Mouse (Mus musculus) hindbrain, embryonic 13.5 days (tissue): ENCODE measurements at regions not wholly inside any gene's neighbourhood (a gene's known extent, or its start where the extent isn't known, plus 50 kb on each side); places are given as distances from the start of the nearest gene placed in this dataset.
A peak's percentile ranks its signal among the peaks of the same experiment; 100 is the strongest.

Experiments used
- ATAC-seq: fragments of 200-750 bp; cut with Nextera tagmentation; 2 replicates; pipeline ENCODE4 v1.8.0; 2017; ENCODE audit warnings: moderate TSS enrichment; ENCODE audit not compliant: low FRiP score
- H3K27ac ChIP-seq: fragments of 300-500 bp; sonication (generic); 2 replicates; pipeline ENCODE4 v1.5.1; 2015; ENCODE audit warnings: inconsistent platforms, mild to moderate bottlenecking, moderate library complexity
- H3K27me3 ChIP-seq: fragments of 300-500 bp; sonication (generic); 2 replicates; pipeline ENCODE4 v1.6.1; 2015; ENCODE audit warnings: mild to moderate bottlenecking, inconsistent platforms
- H3K36me3 ChIP-seq: fragments of 300-500 bp; sonication (generic); 2 replicates; pipeline ENCODE4 v1.6.1; 2015; ENCODE audit warnings: mild to moderate bottlenecking, inconsistent platforms
- H3K4me1 ChIP-seq: fragments of 300-500 bp; sonication (generic); replicated peaks from 2 replicates; pipeline ENCODE4 v1.6.1; 2015; ENCODE audit warnings: inconsistent platforms
- H3K4me2 ChIP-seq: fragments of 300-500 bp; sonication (generic); 2 replicates; pipeline ENCODE4 v1.6.1; 2015; ENCODE audit warnings: inconsistent platforms, mild to moderate bottlenecking, moderate library complexity
- H3K4me3 ChIP-seq: fragments of 300-500 bp; sonication (generic); 2 replicates; pipeline ENCODE4 v1.5.1; 2015; ENCODE audit warnings: mild to moderate bottlenecking, inconsistent platforms
- H3K9ac ChIP-seq: fragments of 300-500 bp; sonication (generic); 2 replicates; pipeline ENCODE4 v1.6.1; 2015; ENCODE audit warnings: mild to moderate bottlenecking, inconsistent platforms
- H3K9me3 ChIP-seq: fragments of 300-500 bp; sonication (generic); 2 replicates; pipeline ENCODE4 v1.6.1; 2016; ENCODE audit warnings: inconsistent platforms
- WGBS: fragments of 180-500 bp; shearing (Covaris S2); methylation state at CpG from one replicate; pipeline ENCODE4 v1.1.7; 2015; 5-methylcytosine and 5-hydroxymethylcytosine counted together

- 97% methylated on average over 3 of the region's 3 CpGs for WGBS
These were observed 142.0 kb upstream of the Tyrp1 start for GRCm38 (mm10) chr4:80691774-80692485.

GRCm38 (mm10) chr4:80712698-80713097 is 121.2 kb upstream of the Tyrp1 start:
- no peak overlapping the region for H3K4me2 ChIP-seq
- H3K27ac ChIP-seq, result no peak overlapping the region
- no peaks in the 10 kb centered on the region for H3K27me3 ChIP-seq
- no peaks in the 10 kb centered on the region for H3K9me3 ChIP-seq
- H3K9ac ChIP-seq, result no peak overlapping the region
- 84% methylated on average over 2 of the region's 2 CpGs for WGBS
- no peak for ATAC-seq
- no peaks in the 10 kb centered on the region for H3K4me1 ChIP-seq
- no peaks in the 10 kb centered on the region for H3K36me3 ChIP-seq
- H3K4me3 ChIP-seq, result no peak overlapping the region

More at GRCm38 (mm10) chr4:80691774-80692485, 142.0 kb upstream of the Tyrp1 start:
- Histone ChIP-seq H3K27me3 (no peaks in the 10 kb centered on the region), H3K9ac (no peak overlapping the region), H3K4me1 (no peaks in the 10 kb centered on the region), H3K27ac (no peak overlapping the region), H3K4me2 (no peak overlapping the region), H3K36me3 (no peaks in the 10 kb centered on the region), H3K4me3 (no peak overlapping the region), H3K9me3 (no peaks in the 10 kb centered on the region)
- ATAC-seq, result no peak

GRCm38 (mm10) chr4:80744975-80745734 is 88.8 kb upstream of the Tyrp1 start:
- Histone ChIP-seq H3K4me3 (no peak overlapping the region), H3K36me3 (no peaks in the 10 kb centered on the region), H3K4me1 (no peaks in the 10 kb centered on the region), H3K27ac (no peak overlapping the region), H3K4me2 (no peak overlapping the region), H3K27me3 (no peaks in the 10 kb centered on the region), H3K9ac (no peak overlapping the region), H3K9me3 (no peaks in the 10 kb centered on the region)
- ATAC-seq, result no peak
- 30% methylated on average over 1 of the region's 1 CpGs for WGBS

- WGBS, result 75% methylated on average over 6 of the region's 6 CpGs
- H3K36me3 ChIP-seq, result no peaks in the 10 kb centered on the region
- no peaks in the 10 kb centered on the region for H3K9me3 ChIP-seq
- no peaks in the 10 kb centered on the region for H3K4me1 ChIP-seq
- no peak overlapping the region for H3K4me2 ChIP-seq
- no peak for ATAC-seq
- no peak overlapping the region for H3K9ac ChIP-seq
- no peak overlapping the region for H3K4me3 ChIP-seq
- H3K27me3 ChIP-seq, result no peaks in the 10 kb centered on the region
- no peak overlapping the region for H3K27ac ChIP-seq
These were observed 81.7 kb upstream of the Tyrp1 start for GRCm38 (mm10) chr4:80752259-80752658.

- Histone ChIP-seq H3K4me2 (no peak overlapping the region), H3K27ac (no peak overlapping the region), H3K27me3 (no peaks in the 10 kb centered on the region), H3K9ac (no peak overlapping the region), H3K4me1 (no peaks in the 10 kb centered on the region), H3K4me3 (no peak overlapping the region), H3K9me3 (no peaks in the 10 kb centered on the region), H3K36me3 (no peaks in the 10 kb centered on the region)
- 85% methylated on average over 2 of the region's 2 CpGs for WGBS
- no peak for ATAC-seq
These were observed 77.8 kb upstream of the Tyrp1 start for GRCm38 (mm10) chr4:80756114-80756513.

- Histone ChIP-seq H3K4me2 (no peak overlapping the region), H3K4me3 (no peak overlapping the region), H3K36me3 (no peaks in the 10 kb centered on the region), H3K27ac (no peak overlapping the region), H3K9ac (no peak overlapping the region), H3K9me3 (no peaks in the 10 kb centered on the region), H3K4me1 (no peaks in the 10 kb centered on the region), H3K27me3 (no peaks in the 10 kb centered on the region)
- no peak for ATAC-seq
- 97% methylated on average over 3 of the region's 3 CpGs for WGBS
These were observed 69.9 kb upstream of the Tyrp1 start for GRCm38 (mm10) chr4:80764024-80764423.

- Histone ChIP-seq H3K4me3 (no peak overlapping the region), H3K27ac (no peak overlapping the region), H3K9me3 (no peaks in the 10 kb centered on the region), H3K36me3 (no peaks in the 10 kb centered on the region), H3K9ac (no peak overlapping the region), H3K4me2 (no peak overlapping the region), H3K4me1 (no peaks in the 10 kb centered on the region), H3K27me3 (0 out of 2 replicates have a peak, but pooled peaks cover 2% of the 10 kb centered on the region)
- WGBS, result 39% methylated on average over 4 of the region's 4 CpGs
- ATAC-seq, result peak; percentile 77
These were observed 68.1 kb upstream of the Tyrp1 start for GRCm38 (mm10) chr4:80765781-80766180.

GRCm38 (mm10) chr4:80767447-80767846 is 66.5 kb upstream of the Tyrp1 start:
- H3K4me2 ChIP-seq, result no peak overlapping the region
- H3K36me3 ChIP-seq, result no peaks in the 10 kb centered on the region
- ATAC-seq, result no peak
- H3K4me3 ChIP-seq, result no peak overlapping the region
- no peaks in the 10 kb centered on the region for H3K9me3 ChIP-seq
- H3K4me1 ChIP-seq, result no peaks in the 10 kb centered on the region
- no peak overlapping the region for H3K9ac ChIP-seq
- H3K27me3 ChIP-seq, result 0 out of 2 replicates have a peak, but pooled peaks cover 2% of the 10 kb centered on the region
- WGBS, result 55% methylated on average over 5 of the region's 5 CpGs
- H3K27ac ChIP-seq, result no peak overlapping the region
